8 mouse cellular contexts compared by ENCODE assay signal in genomic region chr16:22545016-22545561, GRCm38 (mm10).
A peak's percentile ranks its signal among the peaks of the same experiment; 100 is the strongest.
DNase-seq lines count a peak whose midpoint lies in the region; ATAC-seq and TF ChIP-seq lines count a peak whose summit lies in the region.

No protein-coding gene starts in this region.

- H3K36me3 ChIP-seq in midbrain, embryonic 11.5 days (ENCODE audit: control insufficient read depth, insufficient read depth, low read length), result no peaks in the 10 kb centered on the region
- no peaks in the 10 kb centered on the region for H3K36me3 ChIP-seq in midbrain, embryonic 10.5 days
- peaks cover 7% of the 10 kb centered on the region; the same call in 1 of the 2 replicates for H3K36me3 ChIP-seq in heart, adult 2 months (ENCODE audit: control insufficient read depth, insufficient read depth, low read length)

- intact Hi-C loops in heart, adult 2 months (cut with DNase I), result loop anchor here (5.0 kb wide), 1 partner anchor 43 kb away; no protein-coding TSS in a partner anchor

- no peaks in the 10 kb centered on the region for H3K79me2 ChIP-seq in heart, adult 2 months (replicated peaks; ENCODE audit: control insufficient read depth, insufficient read depth, low read length)

- TF ChIP-seq POLR2A in heart, adult 2 months (IDR thresholded peaks at IDR 0.05; ENCODE audit: insufficient read depth, low read depth, low read length), result 0 out of 2 replicates have a peak, but pooled peaks have one; percentile 23
- no peak for TF ChIP-seq POLR2A in olfactory bulb, adult 2 months (IDR thresholded peaks at IDR 0.05; ENCODE audit: insufficient read depth, low read depth, low read length)

- H3K4me1 ChIP-seq in midbrain, embryonic 11.5 days (ENCODE audit: control insufficient read depth, insufficient read depth, low read length), result peaks cover 9% of the 10 kb centered on the region
- peaks cover 19% of the 10 kb centered on the region for H3K4me1 ChIP-seq in midbrain, embryonic 10.5 days
- peaks cover 14% of the 10 kb centered on the region for H3K4me1 ChIP-seq in heart, adult 2 months (ENCODE audit: control insufficient read depth, insufficient read depth, low read length)
- H3K4me1 ChIP-seq in olfactory bulb, adult 2 months (ENCODE audit: control insufficient read depth, insufficient read depth, low read length), result peaks cover 21% of the 10 kb centered on the region

- H3K27ac ChIP-seq in midbrain, embryonic 11.5 days (ENCODE audit: low read depth, low read length), result no peak overlapping the region
- no peak overlapping the region for H3K27ac ChIP-seq in midbrain, embryonic 10.5 days (replicated peaks)
- peak overlapping the region; percentile 82 for H3K27ac ChIP-seq in heart, adult 2 months
- peak overlapping the region; percentile 94 for H3K27ac ChIP-seq in olfactory bulb, adult 2 months (ENCODE audit: insufficient read depth, low read depth, low read length)

- no peak overlapping the region for H3K4me3 ChIP-seq in midbrain, embryonic 11.5 days (ENCODE audit: low read depth, low read length)
- no peak overlapping the region for H3K4me3 ChIP-seq in midbrain, embryonic 10.5 days
- no peak overlapping the region for H3K4me3 ChIP-seq in heart, adult 2 months
- no peak overlapping the region for H3K4me3 ChIP-seq in olfactory bulb, adult 2 months (ENCODE audit: insufficient read depth, low read depth, low read length)

- no peak overlapping the region for H3K4me2 ChIP-seq in midbrain, embryonic 11.5 days

- WGBS in midbrain, embryonic 11.5 days, result 38% methylated on average over 3 of the region's 3 CpGs
- WGBS in midbrain, embryonic 10.5 days, result 49% methylated on average over 3 of the region's 3 CpGs
- 2% methylated on average over 3 of the region's 3 CpGs for WGBS in heart, adult 2 months
- 9% methylated on average over 3 of the region's 3 CpGs for WGBS in olfactory bulb, adult 2 months

- peak; percentile 44 for DNase-seq in adrenal gland, adult 2 months
- no peak for DNase-seq in adrenal gland, adult 18-20 months (ENCODE audit: low spot score in 2 of 2)
- peak; percentile 82 for DNase-seq in midbrain, embryonic 11.5 days (ENCODE audit: low spot score, missing footprints)
- no peak for DNase-seq in midbrain, embryonic 10.5 days (ENCODE audit: low spot score)
- DNase-seq in heart, adult 2 months, result peak in 1 of 2 experiments; percentile 51
- peak; percentile 42 to 70 for DNase-seq in layer of hippocampus, postnatal 14 days (ENCODE audit: low spot score in 2 of 2)

- ATAC-seq in midbrain, embryonic 11.5 days (ENCODE audit: low FRiP score), result no peak
- ATAC-seq in megakaryocyte progenitor cell, adult 5-6 weeks (replicated peaks; ENCODE audit: poor library complexity), result no peak

- H3K27me3 ChIP-seq in midbrain, embryonic 11.5 days (ENCODE audit: control insufficient read depth, insufficient read depth, low read length), result peaks cover 7% of the 10 kb centered on the region
- peaks cover 62% of the 10 kb centered on the region for H3K27me3 ChIP-seq in midbrain, embryonic 10.5 days (ENCODE audit: low read depth, poor library complexity, severe bottlenecking)
- no peaks in the 10 kb centered on the region for H3K27me3 ChIP-seq in heart, adult 2 months (ENCODE audit: control insufficient read depth, insufficient read depth, low read length)

- H3K9me3 ChIP-seq in midbrain, embryonic 11.5 days (ENCODE audit: control insufficient read depth, low read length), result no peaks in the 10 kb centered on the region
- no peaks in the 10 kb centered on the region for H3K9me3 ChIP-seq in midbrain, embryonic 10.5 days (replicated peaks)

- TF ChIP-seq EP300 in heart, adult 2 months (IDR thresholded peaks at IDR 0.05; ENCODE audit: insufficient read depth, low read depth, low read length), result no peak

- TF ChIP-seq CTCF in heart, adult 2 months (IDR thresholded peaks at IDR 0.05), result no peak
- no peak for TF ChIP-seq CTCF in olfactory bulb, adult 2 months (IDR thresholded peaks at IDR 0.05; ENCODE audit: insufficient read depth, low read depth, low read length)

- H3K9ac ChIP-seq in midbrain, embryonic 11.5 days (ENCODE audit: low read length), result no peak overlapping the region
- H3K9ac ChIP-seq in heart, adult 2 months (ENCODE audit: low read depth, low read length), result peak overlapping the region; percentile 20

Comparison
In these comparisons a context has a peak if more than half of its experiments do, and no peak if none do; other contexts are left out.
1. DNase-seq: peak in adrenal gland, adult 2 months (single experiment), midbrain, embryonic 11.5 days (single experiment) and layer of hippocampus, postnatal 14 days (2 of 2); none in adrenal gland, adult 18-20 months (0 of 2) and midbrain, embryonic 10.5 days (single experiment).
2. H3K27ac ChIP-seq: peak in heart, adult 2 months (single experiment) and olfactory bulb, adult 2 months (single experiment); none in midbrain, embryonic 11.5 days (single experiment) and midbrain, embryonic 10.5 days (single experiment).